Mouse (Mus musculus) heart, embryonic 15.5 days (tissue): ENCODE results near the gene Sertad3. TPM values are rescaled to one million over a fixed set of nuclear protein-coding genes. Genes with fewer than 3 reads are reported as not detected.

Experiments used
- ATAC-seq: fragments of 200-750 bp; cut with Nextera tagmentation; replicated peaks from 2 replicates; pipeline ENCODE4 v1.8.0; 2017; ENCODE audit warnings: low read depth, moderate TSS enrichment; ENCODE audit not compliant: insufficient number of reproducible peaks, insufficient read depth, low FRiP score
- H3K27ac ChIP-seq: fragments of 300-500 bp; sonication (generic); 2 replicates; pipeline ENCODE4 v1.5.1; 2015; ENCODE audit warnings: mild to moderate bottlenecking, inconsistent platforms
- H3K27me3 ChIP-seq: fragments of 300-500 bp; sonication (generic); 2 replicates; pipeline ENCODE4 v1.6.1; 2015; ENCODE audit warnings: inconsistent platforms
- H3K36me3 ChIP-seq: fragments of 300-500 bp; sonication (generic); 2 replicates; pipeline ENCODE4 v1.6.1; 2015; ENCODE audit warnings: mild to moderate bottlenecking, inconsistent platforms
- H3K4me1 ChIP-seq: fragments of 300-500 bp; sonication (generic); replicated peaks from 2 replicates; pipeline ENCODE4 v1.6.1; 2015; ENCODE audit warnings: inconsistent platforms
- H3K4me2 ChIP-seq: fragments of 300-500 bp; sonication (generic); 2 replicates; pipeline ENCODE4 v1.6.1; 2015; ENCODE audit warnings: inconsistent platforms, mild to moderate bottlenecking, moderate library complexity
- H3K4me3 ChIP-seq: fragments of 300-500 bp; sonication (generic); 2 replicates; pipeline ENCODE4 v1.5.1; 2015; ENCODE audit warnings: mild to moderate bottlenecking, inconsistent platforms
- H3K9ac ChIP-seq: fragments of 300-500 bp; sonication (generic); 2 replicates; pipeline ENCODE4 v1.6.1; 2015; ENCODE audit warnings: mild to moderate bottlenecking, inconsistent platforms
- H3K9me3 ChIP-seq: fragments of 300-500 bp; sonication (generic); replicated peaks from 2 replicates; pipeline ENCODE4 v1.6.1; 2016; ENCODE audit warnings: inconsistent platforms
- WGBS: fragments of 180-500 bp; shearing (Covaris S2); methylation state at CpG from one replicate; pipeline ENCODE4 v1.1.7; 2015; ENCODE audit warnings: mixed read lengths; 5-methylcytosine and 5-hydroxymethylcytosine counted together
- polyA plus RNA-seq: library from polyadenylated mRNA; unstranded; fragments of >200 nt; fragmentation: Nextera tagmentation; extraction: Ambion mirVana; gene quantifications from 2 replicates; pipeline ENCODE4 v1.2.1, GENCODE M21; 2015

Gene Sertad3
- polyA plus RNA-seq, 1 experiment from 2014 or later = 19.0 TPM

DNA sequence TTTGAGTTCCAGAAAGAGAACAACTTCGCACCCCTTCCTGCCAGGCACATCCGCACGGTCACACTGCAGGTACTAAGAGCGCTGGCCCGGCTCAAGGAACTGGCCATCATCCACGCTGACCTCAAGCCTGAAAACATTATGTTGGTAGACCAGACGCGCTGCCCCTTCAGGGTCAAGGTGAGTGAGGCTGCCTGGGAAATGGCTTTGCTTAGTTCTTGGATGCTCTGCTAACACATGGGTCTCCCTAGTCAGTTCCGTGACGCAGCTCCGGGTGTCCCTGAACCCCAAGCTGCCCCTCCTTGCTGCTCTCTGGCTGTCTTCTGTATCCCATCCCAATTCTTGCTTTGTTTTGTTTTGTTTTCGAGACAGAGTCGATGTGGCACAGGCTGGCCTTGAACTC is 50.2 kb downstream of the Sertad3 start:
- Histone ChIP-seq H3K36me3 (no peaks in the 10 kb centered on the region), H3K27me3 (no peaks in the 10 kb centered on the region), H3K4me1 (peaks cover 8% of the 10 kb centered on the region), H3K27ac (no peak overlapping the region), H3K9ac (no peak overlapping the region), H3K9me3 (no peaks in the 10 kb centered on the region), H3K4me3 (no peak overlapping the region), H3K4me2 (no peak overlapping the region)
- no peak for ATAC-seq
- 94% methylated on average over 13 of the region's 13 CpGs for WGBS

DNA sequence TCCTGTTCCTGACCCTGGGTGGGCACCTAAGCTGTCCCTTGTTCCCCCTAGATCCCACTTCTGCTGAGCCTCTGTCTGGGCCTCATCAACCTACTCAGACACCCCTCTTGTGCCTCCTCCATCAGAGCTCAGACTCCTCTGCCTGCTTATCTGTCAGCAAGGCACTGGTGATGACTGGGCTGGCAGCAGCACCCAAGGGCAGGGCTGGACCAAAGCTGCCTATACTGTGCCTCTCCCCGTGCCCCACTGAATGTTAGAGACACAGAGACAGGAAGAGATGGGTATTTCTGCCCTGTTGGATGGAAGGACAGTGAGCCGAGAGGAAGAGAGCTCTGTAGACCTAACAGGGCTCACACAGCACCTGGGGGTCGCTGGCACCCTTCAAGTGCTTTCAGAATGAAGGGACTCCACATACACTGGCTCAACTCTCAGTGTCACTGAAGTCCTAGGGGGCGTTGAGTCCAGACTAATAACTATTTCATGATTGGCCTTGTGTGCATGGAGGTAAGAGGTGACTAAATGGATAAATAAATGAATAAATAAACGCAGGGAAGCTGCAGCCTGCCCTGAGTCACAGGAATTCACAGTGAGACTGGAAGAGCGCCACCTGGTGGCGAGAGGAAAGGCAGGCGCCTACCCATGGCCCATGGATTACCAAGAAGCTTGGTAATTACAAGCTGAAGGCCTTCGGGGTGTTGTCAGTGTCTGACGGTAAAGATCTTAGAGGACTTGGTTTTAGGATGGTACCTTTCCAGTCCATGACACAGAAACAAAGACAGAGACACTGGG is 52.7 kb downstream of the Sertad3 start:
- no peak overlapping the region for H3K4me2 ChIP-seq
- H3K4me3 ChIP-seq = no peak overlapping the region
- 17% methylated on average over 10 of the region's 10 CpGs for WGBS
- no peaks in the 10 kb centered on the region for H3K9me3 ChIP-seq
- H3K36me3 ChIP-seq = no peaks in the 10 kb centered on the region
- no peak overlapping the region; the same call in 1 of the 2 replicates for H3K27ac ChIP-seq
- H3K9ac ChIP-seq = no peak overlapping the region
- H3K27me3 ChIP-seq = no peaks in the 10 kb centered on the region
- ATAC-seq = peak; percentile 43; the same call in 1 of the 2 replicates
- peaks cover 8% of the 10 kb centered on the region for H3K4me1 ChIP-seq

Other genes with a start within 250 kb of the Sertad3 start
- 2.4 and 2.8 TPM in 2 replicates for gene Itpkc, start 245.1 kb upstream of the Sertad3 start, polyA plus RNA-seq
- gene Coq8b, start 240.7 kb upstream of the Sertad3 start, polyA plus RNA-seq = 13.9 and 14.7 TPM in 2 replicates
- gene Numbl, start 215.3 kb upstream of the Sertad3 start, polyA plus RNA-seq = 9.2 and 13.8 TPM in 2 replicates
- gene Ltbp4, start 136.1 kb upstream of the Sertad3 start, polyA plus RNA-seq = 61.7 and 99.9 TPM in 2 replicates
- gene Shkbp1, start 117.7 kb upstream of the Sertad3 start, polyA plus RNA-seq = 19.8 and 29.4 TPM in 2 replicates
- gene Gm20479, start 116.3 kb upstream of the Sertad3 start, polyA plus RNA-seq = 0.34 TPM in 1 of 2 replicates, not detected in the other
- 0.11 and 0.39 TPM in 2 replicates for gene Sptbn4, start 26.1 kb upstream of the Sertad3 start, polyA plus RNA-seq
- 51.4 and 67.5 TPM in 2 replicates for gene Blvrb, start 25.8 kb upstream of the Sertad3 start, polyA plus RNA-seq
- gene Sertad1, start 13.1 kb downstream of the Sertad3 start, polyA plus RNA-seq = 34.9 and 37.2 TPM in 2 replicates
- gene Prx, start 25.6 kb downstream of the Sertad3 start, polyA plus RNA-seq = 1.7 and 3.0 TPM in 2 replicates
- 0.29 TPM in 2 replicates for gene Hipk4, start 49.5 kb downstream of the Sertad3 start, polyA plus RNA-seq
- gene Pld3, start 79.5 kb downstream of the Sertad3 start, polyA plus RNA-seq = 49.3 and 73.2 TPM in 2 replicates
- 36.9 and 39.1 TPM in 2 replicates for gene 2310022A10Rik, start 79.5 kb downstream of the Sertad3 start, polyA plus RNA-seq
- 69.3 and 80.4 TPM in 2 replicates for gene Akt2, start 117.8 kb downstream of the Sertad3 start, polyA plus RNA-seq
- 0.58 TPM in 1 of 2 replicates, not detected in the other for gene Ttc9b, start 180.1 kb downstream of the Sertad3 start, polyA plus RNA-seq
- gene Map3k10, start 200.8 kb downstream of the Sertad3 start, polyA plus RNA-seq = 3.7 and 4.5 TPM in 2 replicates
- 2.0 and 2.9 TPM in 2 replicates for gene Zfp607b, start 215.6 kb downstream of the Sertad3 start, polyA plus RNA-seq